Mouse (Mus musculus): Measurements from ENCODE around the gene Prorsd1.
"Not testable (repeated sequence)": the region's sequence is repeated elsewhere in the genome, so short reads cannot be mapped to it uniquely, and the experiment has no call there.

Gene Prorsd1

GRCm38 (mm10) chr11:29514682-29515412, at the start of gene Prorsd1:
Gene Prorsd1 (minus strand): TSS chr11:29515033.
- DNase-seq (ENCODE audit: low spot score) = peak; percentile 95

GRCm38 (mm10) chr11:29563406-29563805, 48.6 kb upstream of the Prorsd1 start:
- DNase-seq (ENCODE audit: low spot score) = no peak

GRCm38 (mm10) chr11:29560990-29561389, 46.2 kb upstream of the Prorsd1 start:
- DNase-seq (ENCODE audit: low spot score) = no peak

GRCm38 (mm10) chr11:29560452-29560851, 45.6 kb upstream of the Prorsd1 start:
- no peak for DNase-seq (ENCODE audit: low spot score)

GRCm38 (mm10) chr11:29549425-29549778, 34.6 kb upstream of the Prorsd1 start:
- no peak for DNase-seq (ENCODE audit: low spot score)

- DNase-seq (ENCODE audit: low spot score) = no peak
Observed at GRCm38 (mm10) chr11:29548504-29549424, 33.9 kb upstream of the Prorsd1 start.

- peak; percentile 97 for DNase-seq (ENCODE audit: low spot score)
Observed at GRCm38 (mm10) chr11:29547752-29548503, 33.1 kb upstream of the Prorsd1 start, which contains the start of the genes Clhc1 and Rps27a. Gene Clhc1 (plus strand): TSS chr11:29547950. Gene Rps27a (minus strand): TSS chr11:29548109.

- DNase-seq (ENCODE audit: low spot score) = no peak
Observed at GRCm38 (mm10) chr11:29547249-29547751, 32.5 kb upstream of the Prorsd1 start.

- no peak for DNase-seq (ENCODE audit: low spot score)
Observed at GRCm38 (mm10) chr11:29546762-29547161, 31.9 kb upstream of the Prorsd1 start.

- not testable (repeated sequence) for DNase-seq (ENCODE audit: low spot score)
Observed at GRCm38 (mm10) chr11:29546297-29546696, 31.5 kb upstream of the Prorsd1 start.

GRCm38 (mm10) chr11:29545150-29545752, 30.4 kb upstream of the Prorsd1 start:
- DNase-seq (ENCODE audit: low spot score) = not testable (repeated sequence)

- DNase-seq (ENCODE audit: low spot score) = no peak
Observed at GRCm38 (mm10) chr11:29544225-29544945, 29.6 kb upstream of the Prorsd1 start.

- DNase-seq (ENCODE audit: low spot score) = no peak
Observed at GRCm38 (mm10) chr11:29538201-29538600, 23.4 kb upstream of the Prorsd1 start.

GRCm38 (mm10) chr11:29525988-29526794, 11.4 kb upstream of the Prorsd1 start, which contains the start of gene Mtif2:
Gene Mtif2 (plus strand): TSS chr11:29526408.
- peak; percentile 85 for DNase-seq (ENCODE audit: low spot score)

GRCm38 (mm10) chr11:29514325-29514681, 530 bp downstream of the Prorsd1 start:
- DNase-seq (ENCODE audit: low spot score) = no peak

GRCm38 (mm10) chr11:29512818-29513535, 1.9 kb downstream of the Prorsd1 start:
- no peak for DNase-seq (ENCODE audit: low spot score)

- no peak for DNase-seq (ENCODE audit: low spot score)
Observed at GRCm38 (mm10) chr11:29509421-29509820, 5.4 kb downstream of the Prorsd1 start.

GRCm38 (mm10) chr11:29504899-29505625, 9.8 kb downstream of the Prorsd1 start:
- DNase-seq (ENCODE audit: low spot score) = no peak
